Mouse (Mus musculus) cerebellum, postnatal 4 days (tissue): ENCODE data around the gene Ilf3.

Experiments used
- DNase-seq, 2 experiments: peaks; one replicate each; pipeline ENCODE4 v3.0.0; 2022; ENCODE audit warnings: low spot score in 2 of 2, mixed read lengths in 1 of 2

Ilf3 gene

DNA sequence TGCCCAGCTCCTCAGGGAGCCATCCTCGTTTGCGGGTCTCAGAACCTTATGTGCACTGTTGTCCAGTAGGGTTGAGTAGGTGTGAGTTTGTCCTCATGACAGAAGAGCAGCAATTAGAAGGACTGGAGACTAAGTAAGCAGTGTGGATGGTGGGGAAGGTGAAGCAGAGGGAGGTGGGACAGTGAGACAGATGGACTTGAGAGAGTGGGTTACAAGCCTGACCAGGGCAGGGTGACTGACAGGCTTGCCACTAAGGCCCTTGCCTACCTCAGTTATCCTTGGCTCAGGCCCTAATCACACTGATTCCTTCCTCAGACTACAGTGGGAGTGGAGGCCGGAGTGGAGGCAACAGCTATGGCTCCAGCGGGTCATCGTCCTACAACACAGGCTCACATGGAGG is 36.1 kb downstream of the Ilf3 start:
- no peak for DNase-seq

DNA sequence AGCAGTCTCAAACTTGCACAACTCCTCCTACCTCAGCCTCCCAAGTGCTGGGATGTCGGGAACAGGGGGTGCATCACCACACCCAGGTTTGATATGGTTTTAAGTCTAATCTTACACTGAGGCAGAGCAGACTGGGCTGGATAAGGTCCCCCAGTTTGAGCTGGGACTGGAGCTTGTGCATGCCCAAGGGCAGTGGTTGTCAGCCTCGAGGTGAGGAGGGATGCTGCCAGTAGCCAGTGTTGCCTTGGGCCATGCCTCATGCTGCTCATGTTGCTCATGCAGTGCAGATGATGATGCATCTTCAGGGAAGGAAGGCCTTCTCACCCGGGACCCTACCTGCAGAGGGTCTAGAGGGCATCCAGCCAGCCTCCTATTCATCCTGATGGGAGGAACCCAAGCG is 37.9 kb downstream of the Ilf3 start:
- DNase-seq = no peak

DNA sequence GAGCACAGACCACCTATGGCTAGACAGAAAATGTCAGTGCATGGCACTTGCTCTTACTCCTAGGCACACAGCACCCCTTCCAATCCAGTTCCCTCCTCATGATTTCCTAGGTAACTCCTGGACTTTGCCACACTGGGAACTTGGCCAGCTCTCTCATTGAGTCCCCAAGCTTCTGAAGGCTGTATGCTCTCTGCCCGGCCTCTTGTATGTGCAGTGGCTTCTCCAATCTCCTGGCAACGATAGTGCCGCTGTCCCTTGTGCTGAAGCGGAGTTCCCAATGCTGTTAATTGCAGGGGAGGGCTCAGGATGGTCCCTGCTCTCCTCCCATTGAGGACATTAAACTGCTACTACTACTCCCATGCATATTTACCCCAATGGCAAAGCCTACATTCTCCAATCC is 40.3 kb downstream of the Ilf3 start:
- peak in 1 of 2 experiments; percentile 37 for DNase-seq

DNA sequence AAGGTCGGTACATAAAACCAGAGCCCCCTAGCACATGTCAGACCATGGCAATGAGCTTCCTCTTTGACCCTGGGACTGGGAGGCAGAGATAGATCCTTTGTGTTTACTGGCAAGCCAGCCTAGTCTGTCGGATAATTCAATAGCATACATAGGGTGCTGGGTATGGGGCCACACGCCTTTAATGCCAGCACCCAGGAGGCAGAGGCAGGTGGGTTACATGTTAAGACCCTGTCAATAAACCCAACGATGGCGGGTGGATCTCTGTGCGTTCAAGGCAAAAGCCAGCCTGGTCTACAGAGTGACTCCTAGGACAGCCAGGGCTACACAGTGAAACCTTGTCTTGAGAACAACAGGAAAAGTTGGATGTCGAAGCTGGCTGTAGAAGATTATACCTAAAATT is 41.0 kb downstream of the Ilf3 start:
- no peak for DNase-seq

DNA sequence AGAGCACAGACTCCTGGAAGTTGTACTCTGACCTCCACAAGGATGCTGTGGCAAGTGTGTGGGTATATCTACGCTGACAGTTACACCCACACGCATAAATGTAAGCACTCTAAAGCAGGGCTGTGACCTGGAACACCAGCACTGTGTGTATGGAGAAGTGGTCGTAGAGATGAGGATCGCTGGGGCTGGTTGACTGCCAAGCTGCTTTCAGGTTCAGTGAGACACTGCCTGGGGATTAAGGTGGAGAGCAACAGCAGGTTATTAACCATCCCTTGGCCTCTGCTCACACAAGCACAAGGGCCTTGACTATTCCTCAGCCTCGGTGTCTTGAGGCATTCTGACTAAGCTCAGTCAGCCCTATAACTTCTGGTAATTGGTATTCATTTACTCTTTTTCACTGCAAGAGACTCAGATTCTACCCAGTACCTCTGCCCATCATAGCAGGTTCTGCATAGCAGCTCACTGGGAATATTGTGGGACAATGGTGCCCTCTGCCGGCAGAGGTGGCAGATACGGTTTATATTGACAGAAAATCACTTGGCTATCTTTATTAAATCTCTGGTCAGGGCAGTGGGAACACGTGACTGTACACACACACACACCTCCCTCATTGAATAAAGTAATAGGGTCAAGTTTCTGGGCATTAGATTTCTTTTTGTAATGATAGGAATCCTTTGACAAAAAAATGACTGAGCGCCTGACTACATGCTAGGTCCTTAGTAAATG is 42.1 kb downstream of the Ilf3 start:
- peak; percentile 74 to 86 for DNase-seq

DNA sequence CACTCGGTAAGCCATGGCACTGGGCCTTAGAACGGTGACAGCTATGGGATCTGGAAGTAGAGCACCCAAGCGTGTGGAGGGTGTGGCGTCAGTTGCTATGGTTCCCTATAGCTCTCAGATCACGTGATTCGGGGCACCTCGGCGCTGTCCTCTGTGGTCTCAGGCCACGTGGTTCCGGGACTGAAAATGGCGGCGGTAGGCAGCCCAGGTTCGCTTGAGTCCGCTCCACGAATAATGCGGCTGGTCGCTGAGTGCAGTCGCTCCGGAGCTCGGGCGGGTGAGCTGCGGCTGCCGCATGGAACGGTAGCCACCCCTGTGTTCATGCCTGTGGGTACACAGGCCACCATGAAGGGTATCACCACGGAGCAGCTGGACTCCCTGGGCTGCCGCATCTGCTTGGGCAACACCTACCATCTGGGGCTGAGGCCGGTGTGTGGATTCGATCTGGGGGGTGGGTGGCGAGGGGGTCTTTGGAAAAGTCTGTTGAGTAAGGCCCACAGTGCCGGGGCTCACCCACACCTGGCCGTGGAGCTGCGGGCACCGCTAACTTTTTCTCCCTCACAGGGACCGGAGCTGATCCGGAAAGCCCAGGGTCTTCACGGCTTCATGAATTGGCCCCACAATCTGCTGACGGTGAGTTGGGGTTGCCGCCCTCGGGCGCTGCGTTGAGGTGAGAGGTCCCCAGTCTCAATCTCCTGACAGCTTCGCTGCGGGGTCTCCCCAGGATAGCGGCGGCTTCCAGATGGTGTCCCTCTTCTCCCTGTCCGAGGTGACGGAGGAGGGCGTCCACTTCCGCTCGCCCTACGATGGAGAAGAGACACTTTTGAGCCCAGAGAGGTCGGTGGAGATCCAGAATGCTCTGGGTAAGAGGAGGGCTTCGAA is 44.2 kb downstream of the Ilf3 start, which contains the start of gene Qtrt1:
Gene Qtrt1, plus strand, starts transcription at position 169 of the 882 bp plus-strand sequence.
- DNase-seq = peak; percentile 63 to 81

DNA sequence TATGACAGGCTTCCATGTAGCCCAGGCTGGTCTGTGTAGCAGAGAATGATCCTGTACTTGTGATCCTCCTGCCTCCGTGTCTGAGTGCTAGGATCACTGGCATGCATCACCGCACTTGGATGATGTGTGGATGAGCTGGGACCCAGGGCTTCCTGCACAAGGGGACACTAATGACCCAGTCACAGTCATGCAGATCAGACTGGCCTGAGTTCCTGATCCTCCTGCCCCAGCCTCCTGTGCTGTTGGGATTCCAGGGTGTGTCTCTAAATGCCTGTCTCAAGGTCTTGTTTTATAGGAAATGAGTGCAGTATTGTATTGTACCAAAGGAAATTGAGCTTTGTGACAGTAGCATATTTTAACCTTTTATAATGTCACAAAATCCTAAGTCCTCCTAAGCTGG is 50.2 kb downstream of the Ilf3 start:
- DNase-seq = no peak

DNA sequence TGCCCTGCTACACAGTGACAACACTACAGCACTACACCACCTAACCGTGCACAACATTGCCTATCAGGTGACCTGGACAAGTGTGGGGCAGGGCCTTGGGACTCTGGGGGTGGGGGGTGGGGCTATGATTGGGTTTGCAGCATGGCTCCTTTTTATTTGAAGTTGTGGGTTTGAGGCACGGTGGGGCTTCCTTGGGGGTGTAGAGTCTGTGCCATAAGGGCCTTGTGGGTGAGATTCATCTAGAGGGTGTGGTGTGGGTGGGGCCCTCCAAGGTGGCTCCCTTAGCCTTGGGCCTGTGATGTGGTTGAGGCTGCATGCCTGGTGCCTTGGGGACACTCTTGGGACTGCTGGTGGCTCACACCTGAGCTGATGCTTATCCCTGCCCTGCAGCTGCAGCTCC is 52.0 kb downstream of the Ilf3 start:
- DNase-seq = no peak

DNA sequence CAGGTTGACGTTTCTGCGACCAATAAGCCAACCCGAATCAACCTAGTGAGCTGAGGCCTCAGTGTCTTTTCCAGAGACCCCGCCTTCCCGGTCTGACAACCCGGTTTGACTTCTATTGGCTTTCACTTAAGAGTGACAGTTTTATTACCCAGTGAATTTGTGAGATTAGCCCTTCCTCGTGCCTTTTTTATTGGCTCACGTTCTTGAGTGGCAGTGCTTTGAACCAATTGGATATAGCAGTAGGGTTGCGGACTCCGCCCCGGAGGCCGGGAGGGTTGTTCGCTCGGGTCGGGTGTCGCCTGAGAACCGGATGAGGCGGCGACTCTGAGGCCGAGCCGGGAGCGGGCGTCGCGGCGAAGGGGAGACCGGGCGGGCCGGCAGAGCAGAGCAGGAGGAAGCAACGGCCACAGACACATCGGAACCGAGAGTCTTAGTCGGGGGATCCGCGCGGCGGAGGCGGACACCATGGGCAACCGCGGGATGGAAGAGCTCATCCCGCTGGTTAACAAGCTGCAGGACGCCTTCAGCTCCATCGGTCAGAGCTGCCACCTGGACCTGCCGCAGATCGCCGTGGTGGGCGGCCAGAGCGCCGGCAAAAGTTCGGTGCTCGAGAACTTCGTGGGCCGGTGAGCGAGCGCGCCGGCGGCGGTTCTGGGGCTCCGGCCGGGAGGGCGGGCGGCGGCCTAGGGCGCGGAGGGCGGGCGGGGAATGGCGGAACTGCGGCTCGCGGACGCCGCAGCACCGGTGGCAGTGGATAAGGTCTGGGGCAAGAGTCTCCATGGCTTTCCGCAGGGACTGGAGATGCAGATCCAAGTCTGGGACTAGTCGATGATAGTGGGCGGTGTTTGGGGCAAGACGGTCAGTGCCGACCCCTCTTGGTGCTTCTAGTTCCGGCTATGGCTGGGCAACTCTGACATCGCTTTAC is 57.2 kb downstream of the Ilf3 start, which contains the start of gene Dnm2:
Gene Dnm2, plus strand, starts transcription at position 278 of the 925 bp plus-strand sequence.
- DNase-seq = peak; percentile 96 to 99

DNA sequence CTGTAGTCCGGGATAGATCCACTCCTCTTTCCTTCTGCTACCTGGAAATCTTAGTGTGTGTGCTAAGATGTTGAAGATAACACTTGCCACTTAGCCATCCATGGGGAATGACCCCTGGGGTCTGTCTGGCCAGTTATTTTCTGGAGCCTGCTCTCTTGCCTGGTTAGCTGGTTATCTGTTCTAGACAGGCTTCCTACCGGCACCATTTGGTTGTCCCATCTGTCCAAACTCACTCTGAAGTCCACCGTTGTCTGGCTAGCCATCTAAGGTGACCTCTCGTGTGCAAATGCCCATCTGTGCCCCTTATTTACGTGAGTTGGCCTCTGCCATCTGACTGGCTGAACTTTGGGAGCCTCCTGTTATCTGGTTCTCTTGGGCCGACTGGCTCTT is 57.9 kb downstream of the Ilf3 start:
- DNase-seq = no peak

DNA sequence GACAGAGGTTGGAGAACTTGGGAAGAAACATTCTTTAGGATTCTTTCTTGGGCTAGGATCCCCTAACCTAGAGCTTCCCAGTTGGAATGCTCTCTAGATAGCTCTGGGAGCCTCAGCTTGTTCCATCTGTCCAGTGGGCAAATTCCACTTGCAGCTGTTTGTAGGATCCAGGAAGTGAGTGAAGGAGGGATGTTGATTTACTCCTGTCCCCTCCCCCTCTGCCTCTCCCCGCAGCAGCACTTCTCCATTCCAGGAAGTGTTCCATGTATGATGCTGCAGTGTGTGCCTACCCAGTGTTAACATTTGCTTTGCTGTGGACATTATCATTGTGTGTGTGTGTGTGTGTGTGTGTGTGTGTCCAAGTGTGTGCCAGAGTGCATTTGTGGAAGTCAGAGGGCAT is 58.3 kb downstream of the Ilf3 start:
- no peak for DNase-seq

DNA sequence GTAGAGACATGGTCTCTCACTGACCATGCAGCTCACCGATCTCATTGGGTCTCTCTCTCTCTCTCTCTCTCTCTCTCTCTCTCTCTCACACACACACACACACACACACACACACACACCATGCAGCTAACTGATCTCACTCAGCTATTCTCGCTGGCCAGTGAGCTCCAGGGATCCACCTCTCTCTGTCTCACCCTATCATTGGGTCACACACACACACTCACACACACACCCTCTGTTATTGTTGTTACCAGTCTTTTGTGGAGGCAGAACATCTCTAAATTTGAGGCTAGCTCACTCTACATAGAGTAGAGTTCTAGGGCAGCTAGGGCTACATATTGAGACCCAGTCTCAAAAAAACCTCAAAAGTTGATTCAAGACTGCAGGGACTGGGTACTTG is 58.9 kb downstream of the Ilf3 start:
- DNase-seq = no peak

DNA sequence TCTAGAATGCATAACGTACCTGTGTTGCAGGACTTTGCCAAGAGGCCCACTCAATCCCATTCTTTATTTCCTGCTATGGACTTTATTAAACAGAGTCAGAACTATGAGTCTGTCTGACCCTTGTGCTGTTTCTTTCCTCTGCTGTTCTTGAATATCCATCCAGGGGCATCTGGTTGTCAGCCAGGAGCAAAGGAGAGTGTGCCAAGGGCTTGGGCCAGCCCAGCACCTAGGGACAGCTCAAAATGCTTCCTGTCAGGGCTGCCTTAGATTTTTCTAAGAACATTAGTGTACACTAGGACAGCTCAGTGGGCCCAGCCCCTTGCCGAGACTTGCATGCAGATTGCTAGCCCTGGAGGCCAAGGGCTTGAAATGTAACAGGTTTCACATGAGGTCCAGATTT is 60.1 kb downstream of the Ilf3 start:
- no peak for DNase-seq

DNA sequence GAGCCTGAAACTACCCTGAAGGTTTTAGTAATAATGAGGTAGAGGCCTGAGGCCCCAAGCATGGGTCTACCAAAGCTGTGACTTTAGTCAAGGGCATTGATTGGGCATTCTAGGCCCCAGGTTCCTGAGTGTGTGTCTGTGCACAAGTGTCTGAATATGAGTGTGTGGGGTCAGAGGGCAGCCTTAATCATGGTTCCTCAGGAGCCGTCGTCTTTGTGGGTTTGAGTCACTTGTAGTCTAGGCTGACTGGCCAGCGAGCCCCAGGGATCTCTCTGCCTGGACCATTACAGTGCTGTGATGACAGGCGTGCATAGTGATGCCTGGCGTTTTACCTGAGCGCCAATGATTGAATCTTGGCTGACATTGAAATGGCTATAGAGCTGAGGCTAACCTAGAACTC is 60.5 kb downstream of the Ilf3 start:
- no peak for DNase-seq

DNA sequence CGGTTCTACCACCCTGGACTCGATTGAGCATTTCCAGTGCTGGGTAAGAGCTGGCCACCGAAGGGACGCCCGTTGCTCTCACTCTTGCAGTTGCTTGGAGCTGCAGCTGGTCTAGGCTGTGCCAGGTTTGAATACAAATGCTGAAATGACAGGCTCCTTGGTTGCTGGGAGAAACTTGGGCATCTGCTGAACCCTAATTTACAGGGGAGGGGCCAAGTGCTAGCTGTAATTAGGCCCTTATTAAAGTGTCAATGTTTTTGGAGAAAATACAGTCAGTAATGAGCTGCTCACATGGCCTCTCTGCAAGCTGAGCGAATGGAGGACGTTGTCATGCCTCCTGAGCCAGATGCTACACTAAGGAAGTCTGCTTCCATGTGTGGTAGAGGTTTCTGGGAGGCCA is 63.1 kb downstream of the Ilf3 start:
- no peak for DNase-seq

DNA sequence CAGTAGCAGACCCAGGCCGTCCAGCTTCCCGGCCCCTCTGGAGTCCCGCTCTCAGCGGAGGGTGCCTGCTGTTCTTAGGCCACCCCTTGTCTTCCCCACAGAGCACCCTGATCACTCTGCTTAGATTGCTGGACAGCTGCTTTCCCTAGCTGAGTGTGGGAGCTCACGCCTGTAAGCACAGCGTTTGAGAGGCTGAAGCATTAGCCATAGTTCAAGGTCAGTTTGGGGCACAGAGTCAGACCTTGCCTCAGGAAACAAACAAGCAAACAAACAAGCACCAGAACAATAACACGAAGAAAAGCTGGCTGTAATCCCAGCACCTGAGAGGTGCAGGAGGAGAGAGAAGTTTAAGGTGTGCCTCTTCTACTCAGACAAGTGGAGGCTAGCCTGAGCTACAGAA is 64.4 kb downstream of the Ilf3 start:
- no peak for DNase-seq

DNA sequence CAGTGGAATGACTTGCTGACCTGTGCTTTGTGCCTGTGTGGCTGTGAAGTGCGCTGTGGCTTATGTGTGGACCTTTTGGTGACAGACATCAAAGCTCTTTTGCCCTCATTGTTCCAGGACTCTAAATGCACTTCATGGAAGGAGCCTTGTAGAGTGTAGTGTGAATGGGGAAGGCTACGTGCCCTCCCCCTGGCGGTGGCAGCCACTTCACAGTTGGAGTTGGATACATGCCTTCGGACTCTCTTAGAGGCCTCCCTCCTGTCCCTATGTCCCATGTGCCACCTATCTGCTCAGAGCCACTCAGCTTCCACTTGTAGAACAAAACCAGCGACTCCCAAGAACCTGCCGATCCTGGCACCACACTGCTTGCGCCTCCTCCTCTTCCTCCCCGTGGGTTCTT is 66.1 kb downstream of the Ilf3 start:
- no peak for DNase-seq

DNA sequence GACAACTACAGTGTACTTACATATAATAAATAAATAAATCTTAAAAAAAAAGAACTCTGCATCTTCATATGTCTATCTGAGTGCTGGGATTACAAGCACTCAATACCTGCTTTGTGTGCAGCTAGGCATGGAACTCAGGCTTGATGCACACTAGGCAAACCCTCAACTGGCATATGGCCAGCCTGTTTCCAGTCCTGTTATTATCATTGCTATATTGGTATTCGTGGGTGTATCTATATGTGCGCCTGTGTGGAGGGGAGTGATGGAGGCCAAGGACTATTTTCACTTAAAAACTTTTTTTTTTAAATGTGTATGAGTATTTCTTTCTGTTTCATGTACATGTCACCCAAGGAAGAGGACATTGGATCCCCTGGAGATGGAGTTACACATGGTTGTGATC is 66.7 kb downstream of the Ilf3 start:
- no peak for DNase-seq

DNA sequence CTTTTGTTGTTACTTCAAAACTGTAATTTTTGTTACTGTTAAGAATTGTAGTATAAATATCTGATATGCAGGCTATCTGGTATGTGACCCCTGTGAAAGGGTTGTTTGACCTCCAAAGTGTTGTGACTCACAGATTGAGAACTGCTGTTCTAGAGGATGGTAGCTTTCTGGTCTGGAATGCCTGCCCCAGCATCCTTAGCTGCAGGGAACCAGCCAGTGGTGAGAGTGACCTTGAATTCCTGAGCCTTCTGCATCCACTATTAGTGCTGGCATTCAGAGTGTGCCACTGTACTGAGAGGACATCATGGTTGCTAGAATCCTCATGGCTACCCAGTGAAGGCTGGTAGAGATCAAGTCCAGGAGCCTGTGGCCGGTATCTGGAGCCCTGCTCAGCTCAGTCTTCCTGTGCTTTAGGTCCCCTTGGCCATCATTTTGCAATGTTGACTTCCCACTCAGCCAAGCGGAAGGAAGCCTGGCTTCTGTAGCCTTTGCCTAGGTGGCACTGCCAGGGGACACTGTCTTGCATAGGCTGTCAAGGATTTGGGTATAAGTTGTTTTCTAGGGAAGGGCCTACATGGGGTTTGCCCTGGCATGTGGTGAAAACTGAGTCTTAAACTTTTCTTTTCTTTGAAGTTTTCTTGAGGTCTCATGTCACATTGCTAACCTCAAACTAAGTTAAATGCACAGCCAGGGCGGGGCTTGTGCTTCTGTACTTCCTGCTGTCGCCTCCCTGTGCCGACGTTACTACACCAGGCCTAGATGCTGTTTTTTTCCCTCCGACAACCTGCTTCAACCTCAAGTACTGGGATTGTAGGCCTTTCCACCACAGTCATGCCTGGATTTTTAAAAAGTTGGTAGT is 68.3 kb downstream of the Ilf3 start:
- DNase-seq = no peak

DNA sequence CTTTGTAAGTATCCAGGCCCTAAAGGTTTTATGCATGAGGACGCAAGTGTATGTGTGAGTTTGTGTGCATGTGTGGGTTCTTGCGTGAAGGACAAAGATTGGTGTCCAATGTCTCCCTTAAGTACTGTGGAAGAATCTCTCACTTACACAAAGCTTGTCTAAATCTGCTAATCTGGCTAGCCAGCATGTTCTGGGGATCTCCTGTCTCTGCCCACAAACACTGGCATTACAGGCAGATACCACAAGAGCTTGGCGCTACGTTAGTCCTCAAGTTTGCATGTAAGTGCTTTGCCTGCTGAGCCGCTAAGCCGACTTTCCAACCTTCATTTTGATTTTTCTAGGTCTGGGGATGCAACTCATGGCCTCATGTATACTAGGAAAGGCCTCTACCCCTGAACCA is 69.9 kb downstream of the Ilf3 start:
- DNase-seq = no peak

DNA sequence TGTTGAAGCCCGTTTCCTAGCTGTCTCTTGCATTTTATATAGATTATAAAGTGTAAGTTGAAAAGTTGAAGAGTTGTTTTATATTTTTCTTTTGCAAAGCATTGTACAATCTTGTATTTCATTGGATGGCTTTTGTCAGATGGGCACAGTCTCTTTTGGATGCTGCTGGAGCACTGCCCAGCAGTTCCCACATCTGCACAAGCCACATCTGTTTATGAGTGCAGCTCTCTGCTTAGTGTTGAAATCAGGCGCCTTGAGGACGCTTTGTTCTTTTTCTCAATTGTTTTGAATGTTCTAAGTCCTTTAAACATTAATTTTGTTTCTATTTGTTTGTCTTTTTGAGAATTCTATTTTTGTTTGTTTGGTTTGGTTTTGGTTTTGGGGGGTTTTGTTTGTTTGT is 70.5 kb downstream of the Ilf3 start:
- DNase-seq = no peak
